Mouse (Mus musculus): Measurements from ENCODE around the gene Adamtsl3. TPM values are rescaled to one million over a fixed set of nuclear protein-coding genes. Genes with fewer than 3 reads are reported as not detected.
A peak's percentile ranks its signal among the peaks of the same experiment; 100 is the strongest.
"Not testable (repeated sequence)": the region's sequence is repeated elsewhere in the genome, so short reads cannot be mapped to it uniquely, and the experiment has no call there.

Adamtsl3 gene
- polyA plus RNA-seq, 1 experiment from 2014 or later: 0.93 TPM

GRCm38 (mm10) chr7:82395751-82396512 is 60.4 kb downstream of the Adamtsl3 start:
- H3K4me1 ChIP-seq (ENCODE audit: control insufficient read depth, insufficient read depth, low read depth, low read length): peaks cover 4% of the 10 kb centered on the region
- H3K4me2 ChIP-seq (ENCODE audit: low read length): no peak overlapping the region
- no peaks in the 10 kb centered on the region for H3K9me3 ChIP-seq (ENCODE audit: control insufficient read depth, low read length)
- WGBS: 36% methylated on average over 6 of the region's 6 CpGs
- H3K4me3 ChIP-seq (ENCODE audit: low read length): no peak overlapping the region
- no peak overlapping the region for H3K27ac ChIP-seq (ENCODE audit: low read depth, low read length)
- H3K9ac ChIP-seq (ENCODE audit: low read depth, low read length): no peak overlapping the region
- H3K27me3 ChIP-seq (replicated peaks; ENCODE audit: control insufficient read depth, insufficient read depth, low read length): no peaks in the 10 kb centered on the region
- peak; percentile 56; the same call in 1 of the 2 replicates for ATAC-seq
- no peaks in the 10 kb centered on the region for H3K36me3 ChIP-seq (ENCODE audit: control insufficient read depth, insufficient read depth, low read length)

- Histone ChIP-seq H3K4me1 (ENCODE audit: control insufficient read depth, insufficient read depth, low read depth, low read length) (peaks cover 4% of the 10 kb centered on the region), H3K36me3 (ENCODE audit: control insufficient read depth, insufficient read depth, low read length) (no peaks in the 10 kb centered on the region), H3K9me3 (ENCODE audit: control insufficient read depth, low read length) (no peaks in the 10 kb centered on the region), H3K27me3 (replicated peaks; ENCODE audit: control insufficient read depth, insufficient read depth, low read length) (no peaks in the 10 kb centered on the region), H3K4me3 (ENCODE audit: low read length) (no peak overlapping the region), H3K9ac (ENCODE audit: low read depth, low read length) (no peak overlapping the region), H3K27ac (ENCODE audit: low read depth, low read length) (no peak overlapping the region), H3K4me2 (ENCODE audit: low read length) (no peak overlapping the region)
- ATAC-seq: 0 out of 2 replicates have a peak, but pooled peaks have one; percentile 24
- 23% methylated on average over 3 of the region's 5 CpGs for WGBS
These were observed 61.4 kb downstream of the Adamtsl3 start for GRCm38 (mm10) chr7:82396869-82397268.

- Histone ChIP-seq H3K4me1 (ENCODE audit: control insufficient read depth, insufficient read depth, low read depth, low read length) (peaks cover 4% of the 10 kb centered on the region), H3K27me3 (replicated peaks; ENCODE audit: control insufficient read depth, insufficient read depth, low read length) (no peaks in the 10 kb centered on the region), H3K4me3 (ENCODE audit: low read length) (no peak overlapping the region), H3K9ac (ENCODE audit: low read depth, low read length) (no peak overlapping the region), H3K36me3 (ENCODE audit: control insufficient read depth, insufficient read depth, low read length) (no peaks in the 10 kb centered on the region), H3K9me3 (ENCODE audit: control insufficient read depth, low read length) (no peaks in the 10 kb centered on the region), H3K4me2 (ENCODE audit: low read length) (no peak overlapping the region), H3K27ac (ENCODE audit: low read depth, low read length) (no peak overlapping the region)
- ATAC-seq: no peak
- whole genome bisulfite sequencing: 73% methylated on average over 8 of the region's 8 CpGs
These were observed 62.1 kb downstream of the Adamtsl3 start for GRCm38 (mm10) chr7:82397632-82398031.

- no peaks in the 10 kb centered on the region for H3K4me1 ChIP-seq (ENCODE audit: control insufficient read depth, insufficient read depth, low read depth, low read length)
- no peaks in the 10 kb centered on the region for H3K9me3 ChIP-seq (ENCODE audit: control insufficient read depth, low read length)
- 81% methylated on average over 9 of the region's 9 CpGs for WGBS
- no peak overlapping the region for H3K9ac ChIP-seq (ENCODE audit: low read depth, low read length)
- H3K4me3 ChIP-seq (ENCODE audit: low read length): no peak overlapping the region
- no peak for ATAC-seq
- H3K36me3 ChIP-seq (ENCODE audit: control insufficient read depth, insufficient read depth, low read length): no peaks in the 10 kb centered on the region
- no peak overlapping the region for H3K4me2 ChIP-seq (ENCODE audit: low read length)
- no peak overlapping the region for H3K27ac ChIP-seq (ENCODE audit: low read depth, low read length)
- no peaks in the 10 kb centered on the region for H3K27me3 ChIP-seq (replicated peaks; ENCODE audit: control insufficient read depth, insufficient read depth, low read length)
These were observed 70.1 kb downstream of the Adamtsl3 start for GRCm38 (mm10) chr7:82405466-82406045.

GRCm38 (mm10) chr7:82410966-82411365 is 75.5 kb downstream of the Adamtsl3 start:
- WGBS: 77% methylated on average over 4 of the region's 4 CpGs
- H3K4me3 ChIP-seq (ENCODE audit: low read length): no peak overlapping the region

GRCm38 (mm10) chr7:82416653-82417052 is 81.2 kb downstream of the Adamtsl3 start:
- H3K9ac ChIP-seq (ENCODE audit: low read depth, low read length): no peak overlapping the region
- 85% methylated on average over 6 of the region's 6 CpGs for WGBS
- H3K36me3 ChIP-seq (ENCODE audit: control insufficient read depth, insufficient read depth, low read length): no peaks in the 10 kb centered on the region
- no peak overlapping the region for H3K4me3 ChIP-seq (ENCODE audit: low read length)
- no peak for ATAC-seq
- H3K9me3 ChIP-seq (ENCODE audit: control insufficient read depth, low read length): no peaks in the 10 kb centered on the region
- H3K4me2 ChIP-seq (ENCODE audit: low read length): no peak overlapping the region
- no peak overlapping the region for H3K27ac ChIP-seq (ENCODE audit: low read depth, low read length)
- H3K4me1 ChIP-seq (ENCODE audit: control insufficient read depth, insufficient read depth, low read depth, low read length): no peaks in the 10 kb centered on the region
- H3K27me3 ChIP-seq (replicated peaks; ENCODE audit: control insufficient read depth, insufficient read depth, low read length): no peaks in the 10 kb centered on the region

More at GRCm38 (mm10) chr7:82410966-82411365, 75.5 kb downstream of the Adamtsl3 start:
- no peak for ATAC-seq
- H3K27me3 ChIP-seq (replicated peaks; ENCODE audit: control insufficient read depth, insufficient read depth, low read length): no peaks in the 10 kb centered on the region
- no peaks in the 10 kb centered on the region for H3K4me1 ChIP-seq (ENCODE audit: control insufficient read depth, insufficient read depth, low read depth, low read length)
- H3K4me2 ChIP-seq (ENCODE audit: low read length): no peak overlapping the region
- no peaks in the 10 kb centered on the region for H3K9me3 ChIP-seq (ENCODE audit: control insufficient read depth, low read length)
- H3K9ac ChIP-seq (ENCODE audit: low read depth, low read length): no peak overlapping the region
- H3K36me3 ChIP-seq (ENCODE audit: control insufficient read depth, insufficient read depth, low read length): no peaks in the 10 kb centered on the region
- H3K27ac ChIP-seq (ENCODE audit: low read depth, low read length): no peak overlapping the region

GRCm38 (mm10) chr7:82417053-82417452 is 81.6 kb downstream of the Adamtsl3 start:
- WGBS: 88% methylated on average over 4 of the region's 4 CpGs
- ATAC-seq: no peak
- H3K4me2 ChIP-seq (ENCODE audit: low read length): no peak overlapping the region
- no peaks in the 10 kb centered on the region for H3K27me3 ChIP-seq (replicated peaks; ENCODE audit: control insufficient read depth, insufficient read depth, low read length)
- H3K27ac ChIP-seq (ENCODE audit: low read depth, low read length): no peak overlapping the region
- no peaks in the 10 kb centered on the region for H3K9me3 ChIP-seq (ENCODE audit: control insufficient read depth, low read length)
- no peaks in the 10 kb centered on the region for H3K4me1 ChIP-seq (ENCODE audit: control insufficient read depth, insufficient read depth, low read depth, low read length)
- no peaks in the 10 kb centered on the region for H3K36me3 ChIP-seq (ENCODE audit: control insufficient read depth, insufficient read depth, low read length)
- H3K4me3 ChIP-seq (ENCODE audit: low read length): no peak overlapping the region
- no peak overlapping the region for H3K9ac ChIP-seq (ENCODE audit: low read depth, low read length)

- 78% methylated on average over 6 of the region's 6 CpGs for WGBS
- H3K36me3 ChIP-seq (ENCODE audit: control insufficient read depth, insufficient read depth, low read length); H3K27ac ChIP-seq (ENCODE audit: low read depth, low read length); H3K9me3 ChIP-seq (ENCODE audit: control insufficient read depth, low read length); H3K4me3 ChIP-seq (ENCODE audit: low read length); H3K9ac ChIP-seq (ENCODE audit: low read depth, low read length); H3K4me2 ChIP-seq (ENCODE audit: low read length); H3K4me1 ChIP-seq (ENCODE audit: control insufficient read depth, insufficient read depth, low read depth, low read length); H3K27me3 ChIP-seq (replicated peaks; ENCODE audit: control insufficient read depth, insufficient read depth, low read length); ATAC-seq: not testable (repeated sequence)
These were observed 85.0 kb downstream of the Adamtsl3 start for GRCm38 (mm10) chr7:82420329-82421052.

- Histone ChIP-seq H3K4me2 (ENCODE audit: low read length) (no peak overlapping the region), H3K4me1 (ENCODE audit: control insufficient read depth, insufficient read depth, low read depth, low read length) (no peaks in the 10 kb centered on the region), H3K36me3 (ENCODE audit: control insufficient read depth, insufficient read depth, low read length) (no peaks in the 10 kb centered on the region), H3K9ac (ENCODE audit: low read depth, low read length) (no peak overlapping the region), H3K9me3 (ENCODE audit: control insufficient read depth, low read length) (no peaks in the 10 kb centered on the region), H3K27me3 (replicated peaks; ENCODE audit: control insufficient read depth, insufficient read depth, low read length) (no peaks in the 10 kb centered on the region), H3K27ac (ENCODE audit: low read depth, low read length) (no peak overlapping the region), H3K4me3 (ENCODE audit: low read length) (no peak overlapping the region)
- no peak for ATAC-seq
- 78% methylated on average over 3 of the region's 3 CpGs for WGBS
These were observed 87.1 kb downstream of the Adamtsl3 start for GRCm38 (mm10) chr7:82422561-82422960.
